Mouse (Mus musculus) B cell, adult (primary cell): ENCODE measurements around the gene Ino80d. TPM values are rescaled to one million over a fixed set of nuclear protein-coding genes. Genes with fewer than 3 reads are reported as not detected.

ENCODE experiments used
- total RNA-seq: library from RNA; stranded (reverse); gene quantifications from 4 replicates; pipeline ENCODE4 v1.2.4, GENCODE M21; 2023; ENCODE audit not compliant: inconsistent age

Gene Ino80d
- total RNA-seq = 74.5 to 88.0 TPM (median 82.5 TPM) in 4 replicates

DNA sequence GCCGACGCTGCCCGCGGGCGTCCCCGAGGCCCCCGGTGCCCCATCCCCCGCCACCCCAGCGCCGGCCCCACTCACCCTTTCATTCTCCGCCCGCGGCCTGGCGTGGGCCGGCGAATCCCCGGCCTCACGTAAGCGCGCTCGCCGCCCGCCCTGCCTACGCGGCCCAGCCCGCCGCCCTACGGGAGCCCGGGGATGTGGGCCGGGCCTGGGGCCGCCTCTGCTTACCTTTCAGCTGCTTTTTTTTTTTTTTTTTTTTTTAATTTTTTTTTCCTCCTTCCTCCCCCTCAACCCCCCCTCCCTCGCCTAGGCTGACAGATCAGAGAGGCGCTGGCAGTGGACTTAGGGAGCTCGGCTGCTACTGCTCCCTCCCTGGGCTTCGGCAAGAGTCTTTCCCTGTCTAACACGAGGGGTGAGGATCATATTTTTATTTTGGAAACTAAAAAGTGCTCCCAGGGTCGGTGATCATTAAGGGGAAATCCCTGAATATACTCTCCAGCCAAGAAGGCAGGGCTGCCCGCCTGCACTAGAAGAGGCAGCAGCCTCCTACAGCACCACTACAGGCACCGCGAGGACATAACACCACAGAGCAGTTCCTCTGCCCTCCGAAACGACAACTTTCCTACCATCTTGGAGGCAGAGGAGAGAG, at the start of gene Ino80d:
Ino80d (minus strand) TSS at position 532 of the 646 bp plus-strand sequence.

Other genes starting within 250 kb of the Ino80d start
- 1,005 to 1,163 TPM (median 1,024 TPM) in 4 replicates for gene Eef1b2, start 62.2 kb upstream of the Ino80d start, total RNA-seq
- gene Ndufs1, start 62.2 kb upstream of the Ino80d start, total RNA-seq = 72.6 to 83.7 TPM (median 76.1 TPM) in 4 replicates
- gene Gpr1, start 99.9 kb upstream of the Ino80d start, total RNA-seq = not detected in 4 replicates
- gene Zdbf2, start 158.6 kb upstream of the Ino80d start, total RNA-seq = not detected in 4 replicates